Mouse (Mus musculus) heart, embryonic 14.5 days (tissue): ENCODE data around the gene Gm20792. TPM values are rescaled to one million over a fixed set of nuclear protein-coding genes. Genes with fewer than 3 reads are reported as not detected.
"Not testable (repeated sequence)": the region's sequence is repeated elsewhere in the genome, so short reads cannot be mapped to it uniquely, and the experiment has no call there.

Experiments used
- ATAC-seq: fragments of 200-750 bp; cut with Nextera tagmentation; 2 replicates; pipeline ENCODE4 v1.8.0; 2017; ENCODE audit warnings: low read depth, moderate TSS enrichment; ENCODE audit not compliant: insufficient number of reproducible peaks, insufficient read depth, low FRiP score
- H3K27ac ChIP-seq, 2 experiments: fragments of 200-500 bp in 1 of 2; fragments of 300-500 bp in 1 of 2; sonication (generic) in 1 of 2; replicated peaks in 1 of 2; 2 replicates each; pipeline ENCODE4 v1.5.1; 2012 to 2014; ENCODE audit warnings: low read depth in 2 of 2, low read length in 2 of 2, control low read depth in 1 of 2, mild to moderate bottlenecking in 1 of 2, mixed read lengths in 1 of 2; ENCODE audit not compliant: control insufficient read depth in 1 of 2, insufficient read depth in 1 of 2
- H3K27me3 ChIP-seq: fragments of 300-500 bp; sonication (generic); 2 replicates; pipeline ENCODE4 v1.6.1; 2014; ENCODE audit warnings: mild to moderate bottlenecking, low read length, control low read depth; ENCODE audit not compliant: control insufficient read depth, insufficient read depth
- H3K36me3 ChIP-seq: fragments of 300-500 bp; sonication (generic); 2 replicates; pipeline ENCODE4 v1.6.1; 2014; ENCODE audit warnings: mild to moderate bottlenecking, control low read depth, low read length, mixed read lengths; ENCODE audit not compliant: control insufficient read depth, insufficient read depth
- H3K4me1 ChIP-seq, 2 experiments: fragments of 200-500 bp in 1 of 2; fragments of 300-500 bp in 1 of 2; sonication (generic) in 1 of 2; 2 replicates each; pipeline ENCODE4 v1.6.1; 2012 to 2014; ENCODE audit warnings: low read length in 2 of 2, control low read depth in 1 of 2, mixed read lengths in 1 of 2; ENCODE audit not compliant: control insufficient read depth in 2 of 2, insufficient read depth in 2 of 2
- H3K4me2 ChIP-seq: fragments of 300-500 bp; sonication (generic); 2 replicates; pipeline ENCODE4 v1.6.1; 2014; ENCODE audit warnings: mild to moderate bottlenecking, low read length
- H3K4me3 ChIP-seq, 2 experiments: fragments of 200-500 bp in 1 of 2; fragments of 300-500 bp in 1 of 2; sonication (generic) in 1 of 2; 2 replicates each; pipeline ENCODE4 v1.5.1; 2012 to 2014; ENCODE audit warnings: low read length in 2 of 2, mild to moderate bottlenecking in 2 of 2, control low read depth in 1 of 2, low read depth in 1 of 2, moderate library complexity in 1 of 2; ENCODE audit not compliant: control insufficient read depth in 1 of 2, insufficient read depth in 1 of 2
- H3K9ac ChIP-seq: fragments of 300-500 bp; sonication (generic); 2 replicates; pipeline ENCODE4 v1.6.1; 2014; ENCODE audit warnings: mild to moderate bottlenecking, low read length
- H3K9me3 ChIP-seq: fragments of 300-500 bp; sonication (generic); 2 replicates; pipeline ENCODE4 v1.6.1; 2016; ENCODE audit warnings: low read length, control low read depth; ENCODE audit not compliant: control insufficient read depth
- WGBS: fragments of 180-500 bp; shearing (Covaris S2); extraction: QIAGEN DNeasy Blood & Tissue Kit; methylation state at CpG from one replicate; pipeline ENCODE4 v1.1.7; 2014; 5-methylcytosine and 5-hydroxymethylcytosine counted together
- polyA plus RNA-seq: library from polyadenylated mRNA; unstranded; fragments of >200 nt; fragmentation: Nextera tagmentation; extraction: Ambion mirVana; gene quantifications from 2 replicates; pipeline ENCODE4 v1.2.1, GENCODE M21; 2014

The Gm20792 gene
- polyA plus RNA-seq, result not detected in 2 replicates

- not testable (repeated sequence) for ATAC-seq, H3K27me3 ChIP-seq, H3K4me2 ChIP-seq, H3K4me3 ChIP-seq, H3K27ac ChIP-seq, H3K4me1 ChIP-seq, H3K9me3 ChIP-seq, H3K9ac ChIP-seq, H3K36me3 ChIP-seq
- WGBS, result no CpG with 5 or more reads among the region's 8 CpGs
Measured at GRCm38 (mm10) chrY:48311555-48311954, at the start of gene Gm20792. Gene Gm20792, plus strand, starts transcription at chrY:48311855.
